Mouse (Mus musculus): ENCODE measurements at regions not wholly inside any gene's neighbourhood (a gene's known extent, or its start where the extent isn't known, plus 50 kb on each side); places are given as distances from the start of the nearest gene placed in this dataset.

- H3K4me1 ChIP-seq (replicated peaks; ENCODE audit: control insufficient read depth, insufficient read depth, low read length) = no peaks in the 10 kb centered on the region
- H3K27ac ChIP-seq (ENCODE audit: low read depth, low read length) = no peak overlapping the region
- 85% methylated on average over 8 of the region's 8 CpGs for WGBS
- H3K9me3 ChIP-seq (ENCODE audit: control insufficient read depth, low read length) = no peaks in the 10 kb centered on the region
- no peak overlapping the region for H3K4me3 ChIP-seq (ENCODE audit: low read depth, low read length)
- no peak for DNase-seq (ENCODE audit: low spot score)
- H3K36me3 ChIP-seq (ENCODE audit: control insufficient read depth, insufficient read depth, low read length) = no peaks in the 10 kb centered on the region
- no peak overlapping the region for H3K4me2 ChIP-seq
- ATAC-seq (replicated peaks; ENCODE audit: low FRiP score) = no peak
- H3K27me3 ChIP-seq (replicated peaks; ENCODE audit: control insufficient read depth, insufficient read depth, low read length) = no peaks in the 10 kb centered on the region
- H3K9ac ChIP-seq (ENCODE audit: low read depth, low read length) = no peak overlapping the region
Measured at GRCm38 (mm10) chr14:99687062-99687806, 388.7 kb downstream of the Klf5 start.

GRCm38 (mm10) chr14:99688415-99688814 lies 389.9 kb downstream of the Klf5 start:
- no peaks in the 10 kb centered on the region for H3K27me3 ChIP-seq (replicated peaks; ENCODE audit: control insufficient read depth, insufficient read depth, low read length)
- H3K9me3 ChIP-seq (ENCODE audit: control insufficient read depth, low read length) = no peaks in the 10 kb centered on the region
- H3K4me1 ChIP-seq (replicated peaks; ENCODE audit: control insufficient read depth, insufficient read depth, low read length) = no peaks in the 10 kb centered on the region
- H3K36me3 ChIP-seq (ENCODE audit: control insufficient read depth, insufficient read depth, low read length) = no peaks in the 10 kb centered on the region
- H3K4me2 ChIP-seq = no peak overlapping the region
- no peak for DNase-seq (ENCODE audit: low spot score)
- no peak overlapping the region for H3K4me3 ChIP-seq (ENCODE audit: low read depth, low read length)
- H3K9ac ChIP-seq (ENCODE audit: low read depth, low read length) = no peak overlapping the region
- WGBS = 87% methylated on average over 4 of the region's 4 CpGs
- no peak for ATAC-seq (replicated peaks; ENCODE audit: low FRiP score)
- no peak overlapping the region for H3K27ac ChIP-seq (ENCODE audit: low read depth, low read length)

- H3K27me3 ChIP-seq (replicated peaks; ENCODE audit: control insufficient read depth, insufficient read depth, low read length) = no peaks in the 10 kb centered on the region
- H3K9me3 ChIP-seq (ENCODE audit: control insufficient read depth, low read length) = no peaks in the 10 kb centered on the region
- H3K9ac ChIP-seq (ENCODE audit: low read depth, low read length) = no peak overlapping the region
- ATAC-seq (replicated peaks; ENCODE audit: low FRiP score) (no peak), DNase-seq (ENCODE audit: low spot score) (no peak)
- no peak overlapping the region for H3K4me2 ChIP-seq
- no peak overlapping the region for H3K4me3 ChIP-seq (ENCODE audit: low read depth, low read length)
- no peaks in the 10 kb centered on the region for H3K4me1 ChIP-seq (replicated peaks; ENCODE audit: control insufficient read depth, insufficient read depth, low read length)
- WGBS = 86% methylated on average over 7 of the region's 7 CpGs
- H3K36me3 ChIP-seq (ENCODE audit: control insufficient read depth, insufficient read depth, low read length) = no peaks in the 10 kb centered on the region
- no peak overlapping the region for H3K27ac ChIP-seq (ENCODE audit: low read depth, low read length)
Measured at GRCm38 (mm10) chr14:99696301-99696700, 397.8 kb downstream of the Klf5 start.

GRCm38 (mm10) chr14:99699545-99699944 lies 401.1 kb downstream of the Klf5 start:
- H3K9me3 ChIP-seq (ENCODE audit: control insufficient read depth, low read length) = no peaks in the 10 kb centered on the region
- no peaks in the 10 kb centered on the region for H3K27me3 ChIP-seq (replicated peaks; ENCODE audit: control insufficient read depth, insufficient read depth, low read length)
- ATAC-seq (replicated peaks; ENCODE audit: low FRiP score) (no peak), DNase-seq (ENCODE audit: low spot score) (no peak)
- WGBS = 58% methylated on average over 2 of the region's 2 CpGs
- H3K4me2 ChIP-seq = no peak overlapping the region
- no peaks in the 10 kb centered on the region for H3K36me3 ChIP-seq (ENCODE audit: control insufficient read depth, insufficient read depth, low read length)
- H3K4me1 ChIP-seq (replicated peaks; ENCODE audit: control insufficient read depth, insufficient read depth, low read length) = no peaks in the 10 kb centered on the region
- no peak overlapping the region for H3K27ac ChIP-seq (ENCODE audit: low read depth, low read length)
- no peak overlapping the region for H3K4me3 ChIP-seq (ENCODE audit: low read depth, low read length)
- no peak overlapping the region for H3K9ac ChIP-seq (ENCODE audit: low read depth, low read length)

- no peak overlapping the region for H3K4me3 ChIP-seq (ENCODE audit: low read depth, low read length)
- WGBS = 79% methylated on average over 10 of the region's 10 CpGs
Measured at GRCm38 (mm10) chr14:99706004-99706403, 407.5 kb downstream of the Klf5 start.

GRCm38 (mm10) chr14:99708066-99708465 lies 409.6 kb downstream of the Klf5 start:
- ATAC-seq (replicated peaks; ENCODE audit: low FRiP score) = no peak
- WGBS = 84% methylated on average over 2 of the region's 2 CpGs

More at GRCm38 (mm10) chr14:99706004-99706403, 407.5 kb downstream of the Klf5 start:
- no peaks in the 10 kb centered on the region for H3K4me1 ChIP-seq (replicated peaks; ENCODE audit: control insufficient read depth, insufficient read depth, low read length)
- H3K9me3 ChIP-seq (ENCODE audit: control insufficient read depth, low read length) = no peaks in the 10 kb centered on the region
- H3K27me3 ChIP-seq (replicated peaks; ENCODE audit: control insufficient read depth, insufficient read depth, low read length) = no peaks in the 10 kb centered on the region
- DNase-seq (ENCODE audit: low spot score) (no peak), ATAC-seq (replicated peaks; ENCODE audit: low FRiP score) (no peak)
- H3K36me3 ChIP-seq (ENCODE audit: control insufficient read depth, insufficient read depth, low read length) = no peaks in the 10 kb centered on the region
- H3K4me2 ChIP-seq = no peak overlapping the region
- H3K9ac ChIP-seq (ENCODE audit: low read depth, low read length) = no peak overlapping the region
- H3K27ac ChIP-seq (ENCODE audit: low read depth, low read length) = no peak overlapping the region

GRCm38 (mm10) chr14:99709764-99710163 lies 411.3 kb downstream of the Klf5 start:
- no peak overlapping the region for H3K27ac ChIP-seq (ENCODE audit: low read depth, low read length)
- H3K4me2 ChIP-seq = no peak overlapping the region
- no peak overlapping the region for H3K4me3 ChIP-seq (ENCODE audit: low read depth, low read length)
- WGBS = 67% methylated on average over 2 of the region's 2 CpGs
- no peak for DNase-seq (ENCODE audit: low spot score)
- no peak overlapping the region for H3K9ac ChIP-seq (ENCODE audit: low read depth, low read length)
- H3K4me1 ChIP-seq (replicated peaks; ENCODE audit: control insufficient read depth, insufficient read depth, low read length) = no peaks in the 10 kb centered on the region
- no peak for ATAC-seq (replicated peaks; ENCODE audit: low FRiP score)
- no peaks in the 10 kb centered on the region for H3K9me3 ChIP-seq (ENCODE audit: control insufficient read depth, low read length)
- H3K27me3 ChIP-seq (replicated peaks; ENCODE audit: control insufficient read depth, insufficient read depth, low read length) = no peaks in the 10 kb centered on the region
- H3K36me3 ChIP-seq (ENCODE audit: control insufficient read depth, insufficient read depth, low read length) = no peaks in the 10 kb centered on the region

More at GRCm38 (mm10) chr14:99708066-99708465, 409.6 kb downstream of the Klf5 start:
- no peaks in the 10 kb centered on the region for H3K9me3 ChIP-seq (ENCODE audit: control insufficient read depth, low read length)
- H3K4me1 ChIP-seq (replicated peaks; ENCODE audit: control insufficient read depth, insufficient read depth, low read length) = no peaks in the 10 kb centered on the region
- H3K36me3 ChIP-seq (ENCODE audit: control insufficient read depth, insufficient read depth, low read length) = no peaks in the 10 kb centered on the region
- no peak overlapping the region for H3K27ac ChIP-seq (ENCODE audit: low read depth, low read length)
- no peak overlapping the region for H3K9ac ChIP-seq (ENCODE audit: low read depth, low read length)
- H3K27me3 ChIP-seq (replicated peaks; ENCODE audit: control insufficient read depth, insufficient read depth, low read length) = no peaks in the 10 kb centered on the region
- no peak for DNase-seq (ENCODE audit: low spot score)
- no peak overlapping the region for H3K4me3 ChIP-seq (ENCODE audit: low read depth, low read length)
- no peak overlapping the region for H3K4me2 ChIP-seq

GRCm38 (mm10) chr14:99710656-99711177 lies 412.2 kb downstream of the Klf5 start:
- Histone ChIP-seq H3K36me3 (ENCODE audit: control insufficient read depth, insufficient read depth, low read length) (no peaks in the 10 kb centered on the region), H3K27me3 (replicated peaks; ENCODE audit: control insufficient read depth, insufficient read depth, low read length) (no peaks in the 10 kb centered on the region), H3K27ac (ENCODE audit: low read depth, low read length) (no peak overlapping the region), H3K4me3 (ENCODE audit: low read depth, low read length) (no peak overlapping the region), H3K9me3 (ENCODE audit: control insufficient read depth, low read length) (no peaks in the 10 kb centered on the region), H3K4me2 (no peak overlapping the region), H3K4me1 (replicated peaks; ENCODE audit: control insufficient read depth, insufficient read depth, low read length) (no peaks in the 10 kb centered on the region), H3K9ac (ENCODE audit: low read depth, low read length) (no peak overlapping the region)
- ATAC-seq (replicated peaks; ENCODE audit: low FRiP score) (no peak), DNase-seq (ENCODE audit: low spot score) (no peak)
- WGBS = 86% methylated on average over 12 of the region's 12 CpGs

GRCm38 (mm10) chr14:99712624-99713023 lies 414.1 kb downstream of the Klf5 start:
- H3K9ac ChIP-seq (ENCODE audit: low read depth, low read length) = no peak overlapping the region
- H3K27ac ChIP-seq (ENCODE audit: low read depth, low read length) = no peak overlapping the region
- no peaks in the 10 kb centered on the region for H3K9me3 ChIP-seq (ENCODE audit: control insufficient read depth, low read length)
- H3K36me3 ChIP-seq (ENCODE audit: control insufficient read depth, insufficient read depth, low read length) = no peaks in the 10 kb centered on the region
- DNase-seq (ENCODE audit: low spot score) (no peak), ATAC-seq (replicated peaks; ENCODE audit: low FRiP score) (no peak)
- H3K4me3 ChIP-seq (ENCODE audit: low read depth, low read length) = no peak overlapping the region
- H3K4me1 ChIP-seq (replicated peaks; ENCODE audit: control insufficient read depth, insufficient read depth, low read length) = no peaks in the 10 kb centered on the region
- WGBS = 81% methylated on average over 7 of the region's 7 CpGs
- H3K4me2 ChIP-seq = no peak overlapping the region
- H3K27me3 ChIP-seq (replicated peaks; ENCODE audit: control insufficient read depth, insufficient read depth, low read length) = no peaks in the 10 kb centered on the region

Measured in liver, embryonic 11.5 days (tissue).